Mouse (Mus musculus) heart, adult 2 months (tissue): ENCODE results near the gene Fbxw5. TPM values are rescaled to one million over a fixed set of nuclear protein-coding genes. Genes with fewer than 3 reads are reported as not detected.
A peak's percentile ranks its signal among the peaks of the same experiment; 100 is the strongest.

Source experiments
- DNase-seq, 2 experiments: peaks; one replicate each; pipeline ENCODE4 v3.0.0; 2021
- H3K27ac ChIP-seq: fragments of 200-600 bp; 2 replicates; pipeline ENCODE4 v1.8.1; 2022
- H3K27me3 ChIP-seq: fragments of 200-500 bp; 2 replicates; pipeline ENCODE4 v1.6.1; 2012; ENCODE audit warnings: mild to moderate bottlenecking, low read length, inconsistent platforms, mixed read lengths; ENCODE audit not compliant: control insufficient read depth, insufficient read depth
- H3K36me3 ChIP-seq: fragments of 200-500 bp; 2 replicates; pipeline ENCODE4 v1.6.1; 2012; ENCODE audit warnings: low read length, inconsistent platforms; ENCODE audit not compliant: control insufficient read depth, insufficient read depth
- H3K4me1 ChIP-seq: fragments of 200-500 bp; 2 replicates; pipeline ENCODE4 v1.6.1; 2011; ENCODE audit warnings: low read length; ENCODE audit not compliant: control insufficient read depth, insufficient read depth
- H3K4me3 ChIP-seq: fragments of 200-600 bp; 2 replicates; pipeline ENCODE4 v1.8.1; 2022
- H3K79me2 ChIP-seq: fragments of 200-500 bp; replicated peaks from 2 replicates; pipeline ENCODE4 v1.6.1; 2012; ENCODE audit warnings: mild to moderate bottlenecking, inconsistent platforms, low read length, moderate library complexity, mixed read lengths; ENCODE audit not compliant: control insufficient read depth, insufficient read depth
- H3K9ac ChIP-seq: fragments of 200-500 bp; 2 replicates; pipeline ENCODE4 v1.6.1; 2012; ENCODE audit warnings: low read depth, mild to moderate bottlenecking, control low read depth, inconsistent platforms, low read length, mixed read lengths
- CTCF ChIP-seq: fragments of 200-600 bp; IDR thresholded peaks from 2 replicates; pipeline ENCODE4 v1.8.1; 2022; ENCODE audit warnings: antibody characterized with exemption, mild to moderate bottlenecking, moderate library complexity
- EP300 ChIP-seq: fragments of 200-500 bp; IDR thresholded peaks from 2 replicates; pipeline ENCODE4 v1.6.1; 2011; ENCODE audit warnings: low read depth, low read length, control low read depth; ENCODE audit not compliant: insufficient read depth
- POLR2A ChIP-seq: fragments of 200-500 bp; IDR thresholded peaks from 2 replicates; pipeline ENCODE4 v1.6.1; 2011; ENCODE audit warnings: mild to moderate bottlenecking, low read depth, low read length, control low read depth; ENCODE audit not compliant: insufficient read depth
- WGBS: fragments of 180-500 bp; shearing (Covaris S2); methylation state at CpG from one replicate; pipeline ENCODE4 v1.1.7; 2018; 5-methylcytosine and 5-hydroxymethylcytosine counted together
- intact Hi-C: fragments of 180-260 bp; cut with DNase I; formaldehyde crosslinking; loops from one replicate; pipeline ENCODE4 v1.15.1; 2025
- polyA plus RNA-seq: library from polyadenylated mRNA; depleted of rRNA; stranded (reverse); fragments of >200 nt; gene quantifications from 2 replicates; pipeline ENCODE4 v1.2.3, GENCODE M21; 2012
- total RNA-seq, 2 experiments: library from RNA; stranded (reverse); gene quantifications; 2 replicates each; pipeline ENCODE4 v1.2.3; 2021

Gene Fbxw5
- total and polyA plus RNA-seq, 3 experiments: 41.0 to 84.8 (median 82.7) TPM

GRCm38 (mm10) chr2:25484901-25485647, 15.5 kb upstream of the Fbxw5 start:
- no peak for DNase-seq
- H3K36me3 ChIP-seq: no peaks in the 10 kb centered on the region
- H3K27me3 ChIP-seq: no peaks in the 10 kb centered on the region
- TF ChIP-seq POLR2A: no peak
- no peak for TF ChIP-seq CTCF
- no peak for TF ChIP-seq EP300
- H3K79me2 ChIP-seq: no peaks in the 10 kb centered on the region
- H3K4me1 ChIP-seq: no peaks in the 10 kb centered on the region
- intact Hi-C loops: no loop called here
- 70% methylated on average over 11 of the region's 11 CpGs for WGBS
- no peak overlapping the region for H3K9ac ChIP-seq
- H3K27ac ChIP-seq: no peak overlapping the region
- H3K4me3 ChIP-seq: no peak overlapping the region

GRCm38 (mm10) chr2:25487965-25488670, 12.4 kb upstream of the Fbxw5 start:
- intact Hi-C loops: no loop called here
- 84% methylated on average over 6 of the region's 6 CpGs for WGBS
- Histone ChIP-seq H3K4me3 (no peak overlapping the region), H3K27ac (no peak overlapping the region), H3K79me2 (no peaks in the 10 kb centered on the region), H3K4me1 (no peaks in the 10 kb centered on the region), H3K36me3 (no peaks in the 10 kb centered on the region), H3K9ac (no peak overlapping the region), H3K27me3 (no peaks in the 10 kb centered on the region)
- TF ChIP-seq CTCF (no peak), EP300 (no peak), POLR2A (no peak)
- DNase-seq: no peak

- WGBS: 50% methylated on average over 7 of the region's 7 CpGs
- H3K36me3 ChIP-seq: no peaks in the 10 kb centered on the region
Observed at GRCm38 (mm10) chr2:25488671-25489068, 11.9 kb upstream of the Fbxw5 start.

GRCm38 (mm10) chr2:25492988-25493387, 7.6 kb upstream of the Fbxw5 start:
- Histone ChIP-seq H3K27ac (no peak overlapping the region), H3K36me3 (no peaks in the 10 kb centered on the region), H3K79me2 (no peaks in the 10 kb centered on the region), H3K27me3 (no peaks in the 10 kb centered on the region), H3K4me1 (no peaks in the 10 kb centered on the region), H3K4me3 (no peak overlapping the region), H3K9ac (no peak overlapping the region)
- DNase-seq: no peak
- no peak for TF ChIP-seq EP300
- TF ChIP-seq POLR2A: no peak
- TF ChIP-seq CTCF: no peak
- intact Hi-C loops: no loop called here
- 81% methylated on average over 5 of the region's 5 CpGs for WGBS

More at GRCm38 (mm10) chr2:25488671-25489068, 11.9 kb upstream of the Fbxw5 start:
- H3K27me3 ChIP-seq: no peaks in the 10 kb centered on the region
- no peak overlapping the region for H3K4me3 ChIP-seq
- TF ChIP-seq CTCF (no peak), EP300 (no peak), POLR2A (no peak)
- H3K79me2 ChIP-seq: no peaks in the 10 kb centered on the region
- H3K27ac ChIP-seq: no peak overlapping the region
- H3K9ac ChIP-seq: no peak overlapping the region
- no peaks in the 10 kb centered on the region for H3K4me1 ChIP-seq
- intact Hi-C loops: no loop called here
- DNase-seq: no peak

- Histone ChIP-seq H3K36me3 (no peaks in the 10 kb centered on the region), H3K4me1 (no peaks in the 10 kb centered on the region), H3K4me3 (no peak within 1 kb of the TSS), H3K27ac (no peak within 1 kb of the TSS), H3K9ac (no peak within 1 kb of the TSS), H3K27me3 (no peaks in the 10 kb centered on the region), H3K79me2 (no peaks in the 10 kb centered on the region)
- intact Hi-C loops: no loop called here
- no peak for TF ChIP-seq CTCF
- no peak for TF ChIP-seq POLR2A
- no peak for TF ChIP-seq EP300
- DNase-seq: no peak
- 77% methylated on average over 5 of the region's 5 CpGs for WGBS
Observed at GRCm38 (mm10) chr2:25493476-25493961, 7.0 kb upstream of the Fbxw5 start, which contains the start of gene Lcn12. TSS of gene Lcn12 (minus strand) at chr2:25493911.

- TF ChIP-seq CTCF: peak; percentile 59
- TF ChIP-seq POLR2A: no peak
- DNase-seq: no peak
- Histone ChIP-seq H3K9ac (no peak overlapping the region), H3K4me3 (no peak overlapping the region), H3K27me3 (no peaks in the 10 kb centered on the region), H3K27ac (no peak overlapping the region), H3K4me1 (peaks cover 4% of the 10 kb centered on the region), H3K36me3 (no peaks in the 10 kb centered on the region), H3K79me2 (no peaks in the 10 kb centered on the region)
- intact Hi-C loops: no loop called here
- 44% methylated on average over 4 of the region's 4 CpGs for WGBS
Observed at GRCm38 (mm10) chr2:25496462-25496861, 4.1 kb upstream of the Fbxw5 start.
